Mouse (Mus musculus): ENCODE measurements at regions not wholly inside any gene's neighbourhood (a gene's known extent, or its start where the extent isn't known, plus 50 kb on each side); places are given as distances from the start of the nearest gene placed in this dataset.

GRCm38 (mm10) chr12:68365404-68366059, 793.5 kb downstream of the Rps29 start:
- Histone ChIP-seq H3K4me3 (replicated peaks) (no peak overlapping the region), H3K4me1 (no peaks in the 10 kb centered on the region), H3K27ac (replicated peaks) (no peak overlapping the region), H3K4me2 (replicated peaks) (no peak overlapping the region), H3K27me3 (no peaks in the 10 kb centered on the region), H3K9me3 (replicated peaks) (no peaks in the 10 kb centered on the region), H3K9ac (no peak overlapping the region), H3K36me3 (no peaks in the 10 kb centered on the region)
- WGBS: 75% methylated on average over 13 of the region's 13 CpGs
- no peak for ATAC-seq (ENCODE audit: insufficient number of reproducible peaks, low FRiP score, low TSS enrichment, low read depth)

GRCm38 (mm10) chr12:68363196-68363595, 795.8 kb downstream of the Rps29 start:
- Histone ChIP-seq H3K9me3 (replicated peaks) (no peaks in the 10 kb centered on the region), H3K4me3 (replicated peaks) (no peak overlapping the region), H3K27ac (replicated peaks) (no peak overlapping the region), H3K9ac (no peak overlapping the region), H3K27me3 (no peaks in the 10 kb centered on the region), H3K36me3 (no peaks in the 10 kb centered on the region), H3K4me2 (replicated peaks) (no peak overlapping the region), H3K4me1 (no peaks in the 10 kb centered on the region)
- 86% methylated on average over 2 of the region's 2 CpGs for WGBS
- no peak for ATAC-seq (ENCODE audit: insufficient number of reproducible peaks, low FRiP score, low TSS enrichment, low read depth)

DNA sequence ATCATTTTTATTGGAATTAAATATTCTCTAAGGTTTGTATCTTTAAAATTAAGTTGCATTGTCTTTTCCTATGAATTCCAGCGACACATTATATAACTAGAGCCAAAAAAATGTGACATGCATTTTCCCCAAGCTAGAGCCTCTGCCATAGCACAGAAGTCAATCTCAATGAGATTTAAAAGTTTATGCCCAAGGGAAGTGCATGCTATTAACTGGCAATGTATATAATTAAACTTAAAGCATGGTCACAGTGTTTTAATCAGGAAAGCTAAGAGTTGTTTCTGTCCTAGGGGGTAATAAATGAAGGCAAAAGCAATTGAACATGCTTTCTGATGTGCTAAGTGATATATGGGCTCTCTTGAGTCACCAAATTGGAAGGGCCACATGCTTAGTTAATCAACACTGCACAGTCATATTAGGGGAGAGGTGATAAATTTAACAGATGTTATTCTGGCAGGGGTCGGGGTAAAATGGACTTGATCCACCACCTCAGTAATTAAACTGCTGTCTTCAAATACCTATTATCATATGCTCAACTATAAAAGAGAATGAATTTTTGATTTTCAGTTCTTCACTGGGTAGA, 812.4 kb downstream of the Rps29 start:
- Histone ChIP-seq H3K27ac (replicated peaks) (no peak overlapping the region), H3K4me3 (replicated peaks) (no peak overlapping the region), H3K9ac (no peak overlapping the region), H3K27me3 (no peaks in the 10 kb centered on the region), H3K4me1 (no peaks in the 10 kb centered on the region), H3K4me2 (replicated peaks) (no peak overlapping the region), H3K9me3 (replicated peaks) (no peaks in the 10 kb centered on the region), H3K36me3 (no peaks in the 10 kb centered on the region)
- no peak for ATAC-seq (ENCODE audit: insufficient number of reproducible peaks, low FRiP score, low TSS enrichment, low read depth)
- WGBS: 75% methylated on average over 2 of the region's 2 CpGs

DNA sequence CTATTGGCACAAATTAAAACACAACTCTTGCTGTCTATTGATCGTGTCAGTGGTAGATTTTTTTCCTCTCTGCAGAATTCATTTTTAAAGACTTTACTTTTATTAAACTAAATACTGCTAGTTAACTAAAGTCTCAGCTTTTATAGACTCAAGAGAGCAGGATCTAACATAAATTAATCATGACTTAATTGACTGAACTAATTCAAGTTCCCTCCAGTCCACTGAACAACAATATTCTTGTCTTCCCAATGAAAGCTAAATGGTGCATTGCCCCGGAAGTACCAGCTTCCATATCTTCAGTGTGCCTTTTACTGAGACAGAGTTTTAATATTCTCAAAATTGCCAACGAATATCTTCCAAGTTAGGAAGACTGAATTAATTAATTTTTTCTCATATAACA, 825.2 kb downstream of the Rps29 start:
- Histone ChIP-seq H3K27me3 (no peaks in the 10 kb centered on the region), H3K36me3 (no peaks in the 10 kb centered on the region), H3K9me3 (replicated peaks) (no peaks in the 10 kb centered on the region), H3K4me1 (no peaks in the 10 kb centered on the region), H3K9ac (no peak overlapping the region), H3K4me2 (replicated peaks) (no peak overlapping the region), H3K4me3 (replicated peaks) (no peak overlapping the region), H3K27ac (replicated peaks) (no peak overlapping the region)
- WGBS: 81% methylated on average over 3 of the region's 3 CpGs
- no peak for ATAC-seq (ENCODE audit: insufficient number of reproducible peaks, low FRiP score, low TSS enrichment, low read depth)

- no peak for ATAC-seq (ENCODE audit: insufficient number of reproducible peaks, low FRiP score, low TSS enrichment, low read depth)
- no peak overlapping the region for H3K9ac ChIP-seq
- 61% methylated on average over 4 of the region's 4 CpGs for WGBS
- no peaks in the 10 kb centered on the region for H3K27me3 ChIP-seq
- no peak overlapping the region for H3K4me2 ChIP-seq (replicated peaks)
- no peaks in the 10 kb centered on the region for H3K4me1 ChIP-seq
- no peak overlapping the region for H3K27ac ChIP-seq (replicated peaks)
- H3K4me3 ChIP-seq (replicated peaks): no peak overlapping the region
- H3K9me3 ChIP-seq (replicated peaks): no peaks in the 10 kb centered on the region
- no peaks in the 10 kb centered on the region for H3K36me3 ChIP-seq
Observed at GRCm38 (mm10) chr12:68333366-68333765, 825.6 kb downstream of the Rps29 start.

- no peaks in the 10 kb centered on the region for H3K9me3 ChIP-seq (replicated peaks)
- 58% methylated on average over 1 of the region's 1 CpGs for WGBS
- no peak overlapping the region for H3K9ac ChIP-seq
- no peaks in the 10 kb centered on the region for H3K27me3 ChIP-seq
- no peaks in the 10 kb centered on the region for H3K36me3 ChIP-seq
- H3K4me1 ChIP-seq: no peaks in the 10 kb centered on the region
- H3K4me3 ChIP-seq (replicated peaks): no peak overlapping the region
- peak; percentile 69; the same call in 1 of the 2 replicates for ATAC-seq (ENCODE audit: insufficient number of reproducible peaks, low FRiP score, low TSS enrichment, low read depth)
- H3K27ac ChIP-seq (replicated peaks): no peak overlapping the region
- H3K4me2 ChIP-seq (replicated peaks): no peak overlapping the region
Observed at GRCm38 (mm10) chr12:68332480-68332879, 826.5 kb downstream of the Rps29 start.
